Mouse (Mus musculus) kidney, postnatal 25 days (tissue): ENCODE results near the gene 4930558C23Rik.
"Not testable (repeated sequence)": the region's sequence is repeated elsewhere in the genome, so short reads cannot be mapped to it uniquely, and the experiment has no call there.

Experiments
- DNase-seq, 2 experiments: peaks; one replicate each; pipeline ENCODE4 v3.0.0; 2021; ENCODE audit warnings: mixed read lengths in 2 of 2

4930558C23Rik gene

GRCm38 (mm10) chr3:95402741-95403140 lies at the start of gene 4930558C23Rik:
4930558C23Rik (minus strand) TSS chr3:95402841.
- DNase-seq = no peak

GRCm38 (mm10) chr3:95450915-95451314 lies 48.3 kb upstream of the 4930558C23Rik start:
- no peak for DNase-seq

- peak; percentile 40 to 46 for DNase-seq
These were observed 47.8 kb upstream of the 4930558C23Rik start for GRCm38 (mm10) chr3:95450408-95450807.

- DNase-seq = no peak
These were observed 42.7 kb upstream of the 4930558C23Rik start for GRCm38 (mm10) chr3:95445311-95445710.

GRCm38 (mm10) chr3:95442406-95443117 lies 39.9 kb upstream of the 4930558C23Rik start:
- peak in 1 of 2 experiments; percentile 13 for DNase-seq

GRCm38 (mm10) chr3:95439670-95440069 lies 37.0 kb upstream of the 4930558C23Rik start:
- DNase-seq = no peak

GRCm38 (mm10) chr3:95438636-95439035 lies 36.0 kb upstream of the 4930558C23Rik start:
- not testable (repeated sequence) for DNase-seq

GRCm38 (mm10) chr3:95435561-95435960 lies 32.9 kb upstream of the 4930558C23Rik start:
- no peak for DNase-seq

GRCm38 (mm10) chr3:95434983-95435370 lies 32.3 kb upstream of the 4930558C23Rik start:
- DNase-seq = no peak

- DNase-seq = peak; percentile 95 to 97
These were observed 31.7 kb upstream of the 4930558C23Rik start, which contains the start of gene Arnt for GRCm38 (mm10) chr3:95434136-95434982. Arnt (plus strand) TSS chr3:95434388.

GRCm38 (mm10) chr3:95433301-95433915 lies 30.8 kb upstream of the 4930558C23Rik start:
- no peak for DNase-seq

- not testable (repeated sequence) for DNase-seq
These were observed 25.8 kb upstream of the 4930558C23Rik start for GRCm38 (mm10) chr3:95428423-95428822.

- not testable (repeated sequence) for DNase-seq
These were observed 25.2 kb upstream of the 4930558C23Rik start for GRCm38 (mm10) chr3:95427891-95428238.

- not testable (repeated sequence) for DNase-seq
These were observed 24.7 kb upstream of the 4930558C23Rik start for GRCm38 (mm10) chr3:95427117-95427890.

- DNase-seq = not testable (repeated sequence)
These were observed 23.8 kb upstream of the 4930558C23Rik start for GRCm38 (mm10) chr3:95426476-95426875.

GRCm38 (mm10) chr3:95417866-95418265 lies 15.2 kb upstream of the 4930558C23Rik start:
- no peak for DNase-seq

- no peak for DNase-seq
These were observed 9.6 kb upstream of the 4930558C23Rik start for GRCm38 (mm10) chr3:95412268-95412667.

GRCm38 (mm10) chr3:95408852-95409251 lies 6.2 kb upstream of the 4930558C23Rik start:
- no peak for DNase-seq

GRCm38 (mm10) chr3:95407728-95408127 lies 5.1 kb upstream of the 4930558C23Rik start:
- no peak for DNase-seq

GRCm38 (mm10) chr3:95394385-95394784 lies 8.3 kb downstream of the 4930558C23Rik start:
- peak in 1 of 2 experiments; percentile 29 for DNase-seq

- no peak for DNase-seq
These were observed 17.1 kb downstream of the 4930558C23Rik start for GRCm38 (mm10) chr3:95385401-95386075.

GRCm38 (mm10) chr3:95373208-95373607 lies 29.4 kb downstream of the 4930558C23Rik start:
- no peak for DNase-seq
